Mouse (Mus musculus): ENCODE measurements around the gene Kdm1a. TPM values are rescaled to one million over a fixed set of nuclear protein-coding genes. Genes with fewer than 3 reads are reported as not detected.

Gene Kdm1a
- total RNA-seq (2015; ENCODE audit: low replicate concordance) (32.8 and 38.1 TPM in 2 replicates), total RNA-seq (2017; ENCODE audit: low replicate concordance) (21.0 and 34.4 TPM in 2 replicates)

GRCm38 (mm10) chr4:136602568-136602967, at the start of gene Kdm1a:
Gene Kdm1a, minus strand, starts transcription at chr4:136602723.
- ATAC-seq (replicated peaks; ENCODE audit: low FRiP score, poor library complexity, severe bottlenecking), result peak; percentile 95

GRCm38 (mm10) chr4:136651882-136652527, 49.5 kb upstream of the Kdm1a start:
- no peak for ATAC-seq (replicated peaks; ENCODE audit: low FRiP score, poor library complexity, severe bottlenecking)

GRCm38 (mm10) chr4:136651357-136651811, 48.9 kb upstream of the Kdm1a start:
- no peak for ATAC-seq (replicated peaks; ENCODE audit: low FRiP score, poor library complexity, severe bottlenecking)

- no peak for ATAC-seq (replicated peaks; ENCODE audit: low FRiP score, poor library complexity, severe bottlenecking)
Observed at GRCm38 (mm10) chr4:136650261-136650660, 47.7 kb upstream of the Kdm1a start.

GRCm38 (mm10) chr4:136649480-136650196, 47.1 kb upstream of the Kdm1a start:
- no peak for ATAC-seq (replicated peaks; ENCODE audit: low FRiP score, poor library complexity, severe bottlenecking)

GRCm38 (mm10) chr4:136648922-136649479, 46.5 kb upstream of the Kdm1a start:
- ATAC-seq (replicated peaks; ENCODE audit: low FRiP score, poor library complexity, severe bottlenecking), result peak; percentile 39

GRCm38 (mm10) chr4:136638890-136639289, 36.4 kb upstream of the Kdm1a start:
- no peak for ATAC-seq (replicated peaks; ENCODE audit: low FRiP score, poor library complexity, severe bottlenecking)

- ATAC-seq (replicated peaks; ENCODE audit: low FRiP score, poor library complexity, severe bottlenecking), result no peak
Observed at GRCm38 (mm10) chr4:136638230-136638750, 35.8 kb upstream of the Kdm1a start.

GRCm38 (mm10) chr4:136637563-136638229, 35.2 kb upstream of the Kdm1a start:
- no peak for ATAC-seq (replicated peaks; ENCODE audit: low FRiP score, poor library complexity, severe bottlenecking)

GRCm38 (mm10) chr4:136636983-136637562, 34.5 kb upstream of the Kdm1a start:
- ATAC-seq (replicated peaks; ENCODE audit: low FRiP score, poor library complexity, severe bottlenecking), result no peak

GRCm38 (mm10) chr4:136636511-136636910, 34.0 kb upstream of the Kdm1a start:
- ATAC-seq (replicated peaks; ENCODE audit: low FRiP score, poor library complexity, severe bottlenecking), result no peak

- no peak for ATAC-seq (replicated peaks; ENCODE audit: low FRiP score, poor library complexity, severe bottlenecking)
Observed at GRCm38 (mm10) chr4:136635995-136636394, 33.5 kb upstream of the Kdm1a start.

- ATAC-seq (replicated peaks; ENCODE audit: low FRiP score, poor library complexity, severe bottlenecking), result no peak
Observed at GRCm38 (mm10) chr4:136631237-136631994, 28.9 kb upstream of the Kdm1a start.

- no peak for ATAC-seq (replicated peaks; ENCODE audit: low FRiP score, poor library complexity, severe bottlenecking)
Observed at GRCm38 (mm10) chr4:136626590-136626989, 24.1 kb upstream of the Kdm1a start.

- ATAC-seq (replicated peaks; ENCODE audit: low FRiP score, poor library complexity, severe bottlenecking), result no peak
Observed at GRCm38 (mm10) chr4:136622388-136622787, 19.9 kb upstream of the Kdm1a start, which contains the start of gene Lactbl1. Gene Lactbl1, plus strand, starts transcription at chr4:136622621.

GRCm38 (mm10) chr4:136621956-136622355, 19.4 kb upstream of the Kdm1a start:
- no peak for ATAC-seq (replicated peaks; ENCODE audit: low FRiP score, poor library complexity, severe bottlenecking)

GRCm38 (mm10) chr4:136621336-136621735, 18.8 kb upstream of the Kdm1a start:
- ATAC-seq (replicated peaks; ENCODE audit: low FRiP score, poor library complexity, severe bottlenecking), result no peak

- no peak for ATAC-seq (replicated peaks; ENCODE audit: low FRiP score, poor library complexity, severe bottlenecking)
Observed at GRCm38 (mm10) chr4:136613657-136614056, 11.1 kb upstream of the Kdm1a start.

GRCm38 (mm10) chr4:136610387-136610856, 7.9 kb upstream of the Kdm1a start, which contains the start of gene Tex46:
Gene Tex46, plus strand, starts transcription at chr4:136610437.
- ATAC-seq (replicated peaks; ENCODE audit: low FRiP score, poor library complexity, severe bottlenecking), result no peak

Data from erythroid progenitor cell, adult 5-6 weeks (primary cell).